Mouse (Mus musculus) fibroblast of lung, adult 2 months (primary cell): ENCODE data around the gene Gm10256.
"Not testable (repeated sequence)": the region's sequence is repeated elsewhere in the genome, so short reads cannot be mapped to it uniquely, and the experiment has no call there.

Source experiments
- DNase-seq: peaks from one replicate; pipeline ENCODE4 v3.0.0-alpha.2; 2011; ENCODE audit warnings: low read depth

The Gm10256 gene

GRCm38 (mm10) chrY:2830380-2830779 is at the start of gene Gm10256, which contains the start of gene Rbmy:
Gene Gm10256, plus strand, starts transcription at chrY:2830699.
Gene Rbmy, plus strand, starts transcription at chrY:2830680.
- DNase-seq, result not testable (repeated sequence)

GRCm38 (mm10) chrY:2796105-2796504 is 34.4 kb upstream of the Gm10256 start, which contains the start of gene Gm4064:
Gene Gm4064, minus strand, starts transcription at chrY:2796205.
- not testable (repeated sequence) for DNase-seq

GRCm38 (mm10) chrY:2900689-2901088 is 70.2 kb downstream of the Gm10256 start, which contains the start of gene Gm10352:
Gene Gm10352, plus strand, starts transcription at chrY:2900989.
- DNase-seq, result not testable (repeated sequence)
